Comparison of ENCODE assay signal across 22 mouse cellular contexts in genomic region chr5:69863027-69863426, GRCm38 (mm10).
"Had no signal": no experiment of that assay in that cellular context is flagged by ENCODE, and none has a peak within 500 bp of the region (broad histone marks: within the 10 kb centered on the region; RNA-seq: fewer than 3 reads in every experiment).

No protein-coding gene starts in this region.

- ATAC-seq: liver, postnatal 0 days; lung, postnatal 0 days had no signal

- DNase-seq: kidney, adult 8-10 months; kidney, postnatal 10 days; kidney, postnatal 36 days; layer of hippocampus, postnatal 36 days; left cerebral cortex, postnatal 4 days; liver, postnatal 0 days; lung, embryonic 14.5 days; retina, postnatal 1 day; right cerebral cortex, postnatal 25 days; spleen, adult 18-20 months; thymus, adult 18-20 months; thymus, postnatal 36 days had no signal

- H3K9me3 ChIP-seq: kidney, embryonic 15.5 days; limb, embryonic 12.5 days; limb, embryonic 15.5 days; neural tube, embryonic 13.5 days; stomach, embryonic 15.5 days had no signal

- H3K27me3 ChIP-seq: kidney, embryonic 15.5 days; limb, embryonic 12.5 days; limb, embryonic 15.5 days; neural tube, embryonic 13.5 days; stomach, embryonic 15.5 days had no signal

- H3K27ac ChIP-seq: kidney, embryonic 15.5 days; limb, embryonic 12.5 days; limb, embryonic 15.5 days; liver, embryonic 14.5 days; macrophage; neural tube, embryonic 13.5 days; stomach, embryonic 15.5 days had no signal

- H3K36me3 ChIP-seq: kidney, embryonic 15.5 days; limb, embryonic 12.5 days; limb, embryonic 15.5 days; neural tube, embryonic 13.5 days; stomach, embryonic 15.5 days had no signal

- H3K9ac ChIP-seq: kidney, embryonic 15.5 days; limb, embryonic 12.5 days; limb, embryonic 15.5 days; liver, embryonic 14.5 days; liver, postnatal 0 days; lung, embryonic 14.5 days; neural tube, embryonic 13.5 days; stomach, embryonic 15.5 days had no signal

- H3K4me3 ChIP-seq: kidney, embryonic 15.5 days; limb, embryonic 12.5 days; limb, embryonic 15.5 days; myocyte; neural tube, embryonic 13.5 days; stomach, embryonic 15.5 days had no signal

- H3K4me2 ChIP-seq: kidney, embryonic 15.5 days; limb, embryonic 12.5 days; limb, embryonic 15.5 days; liver, embryonic 11.5 days; lung, embryonic 14.5 days; neural tube, embryonic 13.5 days; stomach, embryonic 15.5 days had no signal

- H3K4me1 ChIP-seq: kidney, embryonic 15.5 days; limb, embryonic 12.5 days; limb, embryonic 15.5 days; neural tube, embryonic 13.5 days; stomach, embryonic 15.5 days had no signal
